Mouse (Mus musculus): ENCODE data around the gene Kdm2b.

Kdm2b gene

DNA sequence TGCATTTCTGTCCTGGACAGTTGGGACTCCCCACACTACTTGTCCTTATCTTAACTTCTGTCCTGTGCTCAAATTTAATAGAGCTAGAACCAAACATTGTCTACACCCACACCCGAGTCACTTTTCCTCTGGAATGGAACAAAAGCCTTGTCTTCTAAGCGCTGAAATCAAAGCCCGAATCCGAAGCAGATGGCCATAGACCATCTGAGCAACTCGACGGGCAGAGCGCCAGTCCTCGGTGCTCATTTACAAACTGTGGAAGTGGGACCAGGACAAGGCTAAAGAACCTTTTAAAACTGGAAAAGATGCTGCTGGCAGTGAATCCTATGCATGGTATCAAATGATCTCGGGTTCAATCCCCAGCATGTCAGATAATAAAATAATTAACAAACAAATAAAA is 17.5 kb downstream of the Kdm2b start:
- DNase-seq (ENCODE audit: low spot score): no peak

- no peak for DNase-seq (ENCODE audit: low spot score)
These were observed 18.2 kb downstream of the Kdm2b start for GRCm38 (mm10) chr5:122971438-122971837.

DNA sequence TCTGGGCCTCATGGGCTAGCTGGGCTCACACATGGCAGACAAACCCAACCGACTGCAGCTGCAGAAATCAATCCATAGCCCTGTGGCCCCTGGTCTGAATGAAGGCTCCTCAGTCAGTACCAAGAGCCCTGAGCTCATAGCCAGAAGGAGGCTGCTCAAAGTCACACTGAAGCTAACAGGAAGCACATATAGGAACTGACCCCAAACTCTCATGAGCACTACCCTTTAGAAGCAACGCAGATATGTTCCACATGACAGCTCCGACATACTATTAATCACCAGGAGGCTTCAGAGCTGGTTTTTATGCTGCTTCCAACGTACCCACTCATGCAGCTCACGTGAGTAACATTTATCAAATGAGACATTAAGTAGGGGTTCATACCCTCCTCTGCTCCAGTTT is 19.6 kb downstream of the Kdm2b start:
- DNase-seq (ENCODE audit: low spot score): no peak

GRCm38 (mm10) chr5:122968322-122968721 is 21.3 kb downstream of the Kdm2b start:
- DNase-seq (ENCODE audit: low spot score): peak; percentile 35

DNA sequence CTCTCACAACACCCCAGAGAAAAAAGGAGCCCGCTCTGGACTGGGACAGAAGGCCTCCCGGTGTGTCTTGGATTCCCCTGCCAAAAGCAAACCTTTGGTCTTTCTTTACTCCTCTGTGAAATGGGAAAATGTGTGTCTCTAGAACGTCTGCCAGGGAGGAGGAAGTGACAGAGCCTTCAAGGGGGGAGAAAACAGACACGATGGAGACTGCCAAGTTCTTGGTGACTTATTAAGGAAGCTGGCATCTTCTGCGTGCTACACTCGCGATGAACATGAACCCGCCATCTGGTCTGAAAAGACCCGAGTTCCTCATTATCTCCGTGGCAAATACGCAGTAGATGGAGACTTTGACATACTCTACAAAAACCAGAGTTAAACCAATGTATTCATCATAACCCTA is 24.2 kb downstream of the Kdm2b start:
- no peak for DNase-seq (ENCODE audit: low spot score)

DNA sequence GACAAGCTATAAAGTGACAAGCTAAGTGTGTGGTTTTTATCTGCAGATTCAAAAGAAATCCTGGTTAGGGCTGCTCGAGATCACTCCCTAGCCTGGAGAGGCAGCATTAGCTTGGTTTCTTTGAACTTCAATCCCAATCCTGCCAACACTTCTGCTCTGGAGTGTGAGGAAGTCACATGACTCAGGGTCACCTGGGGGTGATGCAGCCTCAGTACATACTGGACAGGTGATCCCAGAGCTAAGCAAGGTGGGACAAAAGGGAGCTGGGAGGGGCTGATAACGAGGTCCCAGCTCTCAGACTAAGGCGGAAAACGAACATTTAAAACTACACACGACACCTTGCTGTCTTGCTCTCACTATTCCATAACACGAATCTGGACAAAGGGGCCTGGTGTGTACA is 24.8 kb downstream of the Kdm2b start:
- DNase-seq (ENCODE audit: low spot score): no peak

GRCm38 (mm10) chr5:122961905-122962304 is 27.7 kb downstream of the Kdm2b start:
- DNase-seq (ENCODE audit: low spot score): no peak

- no peak for DNase-seq (ENCODE audit: low spot score)
These were observed 30.2 kb downstream of the Kdm2b start for GRCm38 (mm10) chr5:122959391-122959790.

DNA sequence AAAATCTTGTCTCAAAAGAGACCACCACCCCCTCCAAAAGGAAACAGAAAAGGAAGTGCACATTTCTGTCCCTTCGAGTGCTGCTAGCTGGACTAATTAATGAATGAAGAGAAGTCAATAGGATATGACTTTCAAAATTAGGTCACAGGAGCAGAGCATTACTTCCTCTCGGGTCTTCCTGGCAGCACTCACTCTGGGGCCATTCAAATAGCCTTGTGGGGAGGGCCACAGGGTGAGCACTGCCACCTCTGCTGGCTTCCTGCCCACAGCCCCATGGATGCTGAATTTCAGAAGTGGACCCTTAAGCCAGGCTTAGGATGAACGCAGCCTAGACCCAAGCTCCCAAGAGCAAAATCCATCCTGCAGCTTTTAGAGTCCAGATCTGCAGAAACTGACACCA is 33.6 kb downstream of the Kdm2b start:
- no peak for DNase-seq (ENCODE audit: low spot score)

- DNase-seq (ENCODE audit: low spot score): no peak
These were observed 37.5 kb downstream of the Kdm2b start for GRCm38 (mm10) chr5:122951913-122952641.

GRCm38 (mm10) chr5:122951056-122951912 is 38.3 kb downstream of the Kdm2b start:
- DNase-seq (ENCODE audit: low spot score): no peak

DNA sequence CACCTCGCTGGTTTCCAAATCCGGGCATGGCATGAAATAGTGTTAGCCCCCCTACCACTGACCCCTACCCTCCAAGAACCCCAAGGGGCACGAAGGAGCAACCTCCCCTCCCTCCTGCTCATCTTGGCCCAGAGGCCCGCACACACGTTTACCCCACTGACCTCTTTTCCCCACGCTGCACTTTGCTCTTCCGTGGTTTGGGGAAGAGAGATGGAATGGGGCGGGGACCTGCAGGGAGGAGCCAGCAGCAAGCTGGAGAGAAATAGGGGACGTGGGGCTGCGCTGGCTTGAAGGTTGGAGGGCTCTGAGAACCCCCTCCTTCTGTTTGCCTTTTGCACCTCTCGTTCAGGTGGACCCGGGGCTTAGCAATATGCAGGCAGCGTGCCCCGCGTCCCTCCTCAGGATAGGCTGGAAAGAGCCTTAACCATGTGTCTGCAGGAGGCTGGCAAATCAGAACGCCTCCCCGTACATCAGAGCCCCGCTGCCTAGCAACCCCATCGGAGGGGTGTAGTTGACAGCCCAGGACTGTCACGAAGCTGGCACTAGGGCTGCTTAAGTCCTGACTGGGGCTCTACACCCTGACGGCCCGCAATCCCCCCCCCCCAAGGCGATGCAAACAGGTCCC is 39.2 kb downstream of the Kdm2b start:
- peak; percentile 16 for DNase-seq (ENCODE audit: low spot score)

DNA sequence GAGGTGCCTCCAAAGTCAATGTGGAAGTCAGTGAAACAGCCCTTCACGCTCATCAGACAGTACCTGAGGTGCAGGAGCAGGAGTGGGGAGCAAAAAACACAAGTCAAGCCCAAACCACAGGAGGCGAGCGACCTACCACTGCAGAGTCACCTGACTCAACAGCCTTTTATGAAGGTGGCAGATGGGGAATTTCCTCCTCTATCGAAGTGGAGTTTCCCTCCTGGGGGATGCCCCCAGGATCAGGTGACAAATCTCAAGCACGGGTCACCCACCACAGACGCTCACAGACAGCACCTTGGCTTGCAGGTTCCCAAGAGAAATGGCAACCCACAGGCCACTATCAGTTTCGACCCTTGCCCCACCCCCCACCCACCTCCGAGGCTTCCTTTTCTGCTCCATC is 40.5 kb downstream of the Kdm2b start:
- DNase-seq (ENCODE audit: low spot score): no peak

DNA sequence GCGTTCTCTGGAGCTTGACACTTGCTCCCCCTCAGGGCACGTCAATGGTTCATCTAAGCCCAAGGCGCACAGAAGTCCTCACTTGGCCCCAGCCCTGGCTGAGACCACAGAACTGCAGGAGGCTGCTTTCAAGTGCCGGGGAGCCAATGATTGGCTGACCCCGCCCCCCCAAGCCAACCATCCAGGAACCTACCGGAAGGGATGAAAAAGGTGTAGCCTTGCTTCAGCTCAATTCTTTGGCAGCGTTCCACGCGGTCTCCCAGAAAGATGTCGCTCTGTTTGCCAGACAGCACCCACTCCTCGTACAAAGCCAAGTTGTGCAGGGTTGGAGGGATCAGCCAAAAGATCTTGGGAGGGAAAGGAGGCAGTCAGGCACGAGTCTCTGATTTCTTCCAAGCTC is 42.1 kb downstream of the Kdm2b start:
- peak; percentile 18 for DNase-seq (ENCODE audit: low spot score)

- peak; percentile 18 for DNase-seq (ENCODE audit: low spot score)
These were observed 50.9 kb downstream of the Kdm2b start for GRCm38 (mm10) chr5:122938676-122939075.

DNA sequence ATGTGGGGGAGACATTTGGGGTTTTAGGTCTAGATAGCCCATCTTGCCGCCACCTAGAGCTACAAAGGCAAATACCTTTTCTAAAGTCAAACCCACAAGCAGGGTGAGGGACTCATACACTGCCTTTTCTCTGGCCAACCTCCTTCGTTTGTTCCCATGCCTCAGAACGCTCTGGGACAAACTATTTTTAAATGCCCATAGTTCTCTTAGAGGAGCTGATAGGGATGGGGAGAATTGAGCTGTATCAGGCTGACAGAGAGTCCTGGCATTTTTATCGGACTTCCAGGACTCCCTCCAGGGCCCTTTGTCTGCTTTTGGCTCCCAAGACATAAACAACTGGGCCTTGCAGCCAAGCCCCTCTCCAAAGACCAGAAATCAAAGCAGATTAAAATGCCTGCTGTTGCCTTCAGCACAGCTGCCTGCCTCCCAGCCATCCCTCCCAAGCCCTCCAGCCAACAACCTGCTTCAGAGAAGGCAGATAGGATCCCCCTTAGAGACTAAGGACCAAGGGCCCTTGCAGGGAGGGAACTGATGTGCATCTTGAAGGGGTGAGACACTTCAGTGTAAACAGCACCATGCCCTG is 51.6 kb downstream of the Kdm2b start:
- DNase-seq (ENCODE audit: low spot score): no peak

- DNase-seq (ENCODE audit: low spot score): no peak
These were observed 52.6 kb downstream of the Kdm2b start for GRCm38 (mm10) chr5:122937031-122937430.

DNA sequence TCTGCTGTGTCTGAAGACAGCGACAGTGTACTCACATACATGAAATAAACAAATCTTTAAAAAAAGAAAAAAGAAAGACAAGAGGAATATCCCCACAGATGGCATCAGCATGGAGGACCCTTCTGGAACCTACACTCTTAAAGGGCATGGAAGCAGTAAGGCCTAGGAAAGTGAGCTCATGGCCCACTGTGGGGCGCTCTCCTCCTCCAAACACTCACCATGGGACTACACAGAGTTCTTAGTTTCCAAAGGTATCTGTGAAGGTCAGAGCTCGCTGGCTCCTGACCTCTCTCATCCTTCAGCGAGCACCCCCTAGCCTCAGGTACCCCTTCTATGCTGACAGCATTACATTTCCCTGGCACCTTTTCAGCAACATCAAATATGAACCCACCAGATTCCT is 53.8 kb downstream of the Kdm2b start:
- no peak for DNase-seq (ENCODE audit: low spot score)

DNA sequence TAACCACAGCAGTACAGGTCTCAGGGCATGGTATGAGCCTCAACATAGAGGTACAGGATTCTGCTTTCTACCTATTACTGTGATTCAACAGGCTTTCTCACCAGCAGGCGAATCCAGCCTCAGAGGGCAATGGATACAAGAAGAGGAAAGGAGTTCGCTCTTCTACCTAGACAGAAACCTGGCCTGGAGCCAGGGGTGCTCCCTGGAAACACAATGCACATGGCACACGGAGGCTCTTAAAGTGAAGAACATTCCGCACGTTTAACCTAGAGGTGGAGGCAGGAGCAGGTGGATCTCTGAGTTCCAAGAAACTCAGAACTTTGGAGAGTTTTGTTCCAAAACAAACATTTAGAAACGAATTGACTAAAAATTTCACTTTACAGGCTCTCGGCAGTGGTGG is 58.6 kb downstream of the Kdm2b start:
- no peak for DNase-seq (ENCODE audit: low spot score)

GRCm38 (mm10) chr5:122928293-122928692 is 61.3 kb downstream of the Kdm2b start:
- DNase-seq (ENCODE audit: low spot score): no peak

DNA sequence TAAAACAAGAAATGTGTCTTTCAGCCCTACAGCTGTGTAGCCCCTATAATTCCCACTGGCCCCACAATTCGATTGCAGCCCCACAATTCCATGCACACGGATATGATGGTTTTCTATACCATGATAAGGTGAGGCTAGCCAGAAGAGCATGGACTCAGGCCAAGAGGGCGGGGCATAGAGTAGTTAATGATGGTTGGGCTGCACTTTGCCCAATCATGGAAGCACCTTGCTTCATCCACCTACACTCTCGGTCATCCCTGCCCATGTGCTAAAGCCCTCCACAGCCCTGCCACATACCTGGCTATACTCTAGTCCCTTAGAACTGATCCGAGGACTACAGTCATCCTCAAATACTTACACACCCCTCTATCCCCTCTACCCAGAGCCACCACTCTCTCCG is 61.9 kb downstream of the Kdm2b start:
- DNase-seq (ENCODE audit: low spot score): no peak

- no peak for DNase-seq (ENCODE audit: low spot score)
These were observed 62.5 kb downstream of the Kdm2b start for GRCm38 (mm10) chr5:122927092-122927491.

DNA sequence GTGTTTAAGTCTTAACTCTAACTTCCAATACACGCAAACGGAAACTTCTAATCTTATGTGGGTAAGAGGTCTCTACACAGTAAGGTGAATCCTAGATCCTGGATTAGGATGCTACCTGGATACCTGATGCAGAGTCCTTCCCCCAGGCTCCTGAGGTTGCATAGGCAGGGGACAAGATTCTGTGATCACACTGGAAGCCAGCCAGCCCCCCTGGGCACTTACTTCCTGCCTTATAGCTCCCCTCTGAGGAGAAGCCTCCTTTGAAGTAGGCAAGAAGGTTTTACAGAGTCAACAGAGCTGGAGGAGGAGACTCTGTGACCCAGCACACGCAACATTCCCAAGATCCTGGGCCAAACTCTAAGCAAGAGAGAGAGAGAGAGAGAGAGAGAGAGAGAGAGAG is 63.3 kb downstream of the Kdm2b start:
- no peak for DNase-seq (ENCODE audit: low spot score)
